Mouse (Mus musculus) forebrain, postnatal 0 days (tissue): ENCODE data around the gene Gm9268. TPM values are rescaled to one million over a fixed set of nuclear protein-coding genes. Genes with fewer than 3 reads are reported as not detected.
"Not testable (repeated sequence)": the region's sequence is repeated elsewhere in the genome, so short reads cannot be mapped to it uniquely, and the experiment has no call there.

Experiments
- ATAC-seq: fragments of 200-750 bp; cut with Nextera tagmentation; 2 replicates; pipeline ENCODE4 v1.8.0; 2017; ENCODE audit warnings: mild to moderate bottlenecking, moderate library complexity
- DNase-seq: peaks from one replicate; pipeline ENCODE4 v3.0.0-alpha.2; 2015
- H3K27ac ChIP-seq: fragments of 300-500 bp; sonication (generic); 2 replicates; pipeline ENCODE4 v1.5.1; 2014; ENCODE audit warnings: low read depth, mild to moderate bottlenecking, antibody characterized with exemption, low read length, moderate library complexity, mixed read lengths
- H3K27me3 ChIP-seq: fragments of 300-500 bp; sonication (generic); 2 replicates; pipeline ENCODE4 v1.6.1; 2014; ENCODE audit warnings: mild to moderate bottlenecking, low read length, mixed read lengths; ENCODE audit not compliant: insufficient read depth
- H3K36me3 ChIP-seq: fragments of 300-500 bp; sonication (generic); 2 replicates; pipeline ENCODE4 v1.6.1; 2014; ENCODE audit warnings: mild to moderate bottlenecking, moderate library complexity; ENCODE audit not compliant: insufficient read depth
- H3K4me1 ChIP-seq: fragments of 300-500 bp; sonication (generic); 2 replicates; pipeline ENCODE4 v1.6.1; 2014; ENCODE audit warnings: antibody characterized with exemption; ENCODE audit not compliant: insufficient read depth
- H3K4me2 ChIP-seq: fragments of 300-500 bp; sonication (generic); 2 replicates; pipeline ENCODE4 v1.6.1; 2014; ENCODE audit warnings: low read depth, mild to moderate bottlenecking, moderate library complexity
- H3K4me3 ChIP-seq: fragments of 300-500 bp; sonication (generic); 2 replicates; pipeline ENCODE4 v1.5.1; 2014; ENCODE audit warnings: low read depth, low read length, mixed read lengths
- H3K9ac ChIP-seq: fragments of 300-500 bp; sonication (generic); 2 replicates; pipeline ENCODE4 v1.6.1; 2014; ENCODE audit warnings: mild to moderate bottlenecking
- H3K9me3 ChIP-seq: fragments of 300-500 bp; sonication (generic); 2 replicates; pipeline ENCODE4 v1.6.1; 2016; ENCODE audit warnings: low read length
- CTCF ChIP-seq: sonication (generic); IDR thresholded peaks from 2 replicates; pipeline ENCODE4 v1.5.1; 2016; ENCODE audit warnings: antibody characterized with exemption, control low read depth, low read depth
- WGBS: fragments of 180-500 bp; shearing (Covaris S2); extraction: QIAGEN DNeasy Blood & Tissue Kit; methylation state at CpG from one replicate; pipeline ENCODE4 v1.1.7; 2014; 5-methylcytosine and 5-hydroxymethylcytosine counted together
- polyA plus RNA-seq: library from polyadenylated mRNA; unstranded; fragments of >200 nt; fragmentation: Nextera tagmentation; extraction: Ambion mirVana; gene quantifications from 2 replicates; pipeline ENCODE4 v1.2.1, GENCODE M21; 2015
- total RNA-seq: library from RNA; depleted of rRNA; stranded (reverse); fragments of >200 nt; gene quantifications from 2 replicates; pipeline ENCODE4 v1.2.3, GENCODE M21; 2014; rRNA removed

The Gm9268 gene
- total RNA-seq (not detected in 2 replicates), polyA plus RNA-seq (not detected in 2 replicates)

DNA sequence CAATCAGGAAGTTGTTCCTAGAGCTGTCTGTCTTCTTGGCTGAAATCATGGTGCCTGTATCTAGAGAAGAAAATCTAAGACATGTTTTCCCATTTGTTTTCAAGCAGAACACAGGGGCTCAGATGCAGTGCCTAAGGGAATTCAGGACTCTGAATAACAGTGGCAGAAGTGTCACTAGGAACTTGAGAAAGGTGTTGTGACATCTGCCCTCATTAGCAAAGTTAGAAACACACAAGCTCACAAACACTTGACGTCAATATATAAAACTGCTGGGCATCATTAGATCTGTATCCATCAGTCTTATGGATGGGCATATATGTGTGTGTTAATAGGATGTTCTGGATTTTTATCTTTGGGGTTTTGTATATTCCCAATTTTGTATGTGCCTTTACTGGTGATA lies at the start of gene Gm9268:
Gene Gm9268, plus strand, starts transcription at position 301 of the 400 bp plus-strand sequence.
- WGBS: no CpG with 5 or more reads among the region's 1 CpGs
- not testable (repeated sequence) for H3K4me2 ChIP-seq

DNA sequence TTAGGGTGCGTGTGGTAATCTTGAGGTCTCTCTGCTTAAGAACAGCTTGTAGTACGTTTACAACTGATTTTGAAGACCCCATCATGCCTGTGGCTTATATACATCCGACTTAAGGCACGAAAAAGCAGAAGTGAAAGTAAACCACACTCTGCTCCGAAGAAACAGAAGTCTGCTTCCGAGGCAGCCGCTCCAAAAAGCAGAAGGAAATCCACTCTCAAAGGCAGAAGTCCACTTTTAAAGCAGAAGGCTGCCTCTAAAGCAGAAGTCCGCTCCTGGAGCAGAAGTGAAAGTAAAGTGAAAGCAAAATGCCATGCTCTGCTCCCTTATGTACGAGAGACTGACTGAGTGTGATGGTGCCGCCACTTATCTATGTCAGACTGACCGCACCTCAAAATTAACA lies 38.5 kb upstream of the Gm9268 start:
- Histone ChIP-seq H3K9me3 (peaks cover 8% of the 10 kb centered on the region; the same call in 1 of the 2 replicates), H3K9ac (no peak overlapping the region), H3K27ac (no peak overlapping the region), H3K36me3 (no peaks in the 10 kb centered on the region), H3K4me2 (no peak overlapping the region), H3K27me3 (no peaks in the 10 kb centered on the region), H3K4me3 (no peak overlapping the region), H3K4me1 (no peaks in the 10 kb centered on the region)
- ATAC-seq (no peak), DNase-seq (no peak)
- WGBS: 84% methylated on average over 11 of the region's 11 CpGs
- TF ChIP-seq CTCF: no peak

More for the DNA sequence above, at the start of gene Gm9268:
- DNase-seq, H3K9ac ChIP-seq, H3K36me3 ChIP-seq, H3K9me3 ChIP-seq, H3K27ac ChIP-seq, ATAC-seq, H3K27me3 ChIP-seq, H3K4me1 ChIP-seq, H3K4me3 ChIP-seq: not testable (repeated sequence)

DNA sequence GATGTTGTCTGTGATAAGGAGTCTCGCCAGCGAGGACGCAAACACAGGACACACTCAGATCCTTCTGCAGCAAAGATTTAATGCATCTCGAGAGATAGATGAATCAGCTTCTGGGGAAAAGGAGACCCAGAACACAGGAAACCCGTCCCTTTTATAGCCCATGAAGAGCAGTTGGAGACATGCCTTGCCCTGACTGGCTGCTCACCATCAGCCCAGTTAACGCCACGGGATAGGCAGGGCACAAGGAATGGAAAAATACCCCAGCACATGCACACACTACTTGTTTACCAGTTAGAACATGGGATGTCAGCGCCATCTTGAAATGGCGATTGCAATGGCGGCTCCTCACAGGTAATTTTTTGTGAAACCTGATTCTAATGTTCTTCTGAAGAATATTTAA lies 37.8 kb upstream of the Gm9268 start:
- no peak for DNase-seq
- no peak for ATAC-seq
- no peak overlapping the region for H3K4me3 ChIP-seq
- H3K36me3 ChIP-seq: no peaks in the 10 kb centered on the region
- no peak for TF ChIP-seq CTCF
- 89% methylated on average over 10 of the region's 10 CpGs for WGBS
- H3K4me1 ChIP-seq: no peaks in the 10 kb centered on the region
- H3K9ac ChIP-seq: no peak overlapping the region
- H3K4me2 ChIP-seq: no peak overlapping the region
- no peak overlapping the region for H3K27ac ChIP-seq
- peaks cover 10% of the 10 kb centered on the region; the same call in 1 of the 2 replicates for H3K9me3 ChIP-seq
- H3K27me3 ChIP-seq: no peaks in the 10 kb centered on the region

DNA sequence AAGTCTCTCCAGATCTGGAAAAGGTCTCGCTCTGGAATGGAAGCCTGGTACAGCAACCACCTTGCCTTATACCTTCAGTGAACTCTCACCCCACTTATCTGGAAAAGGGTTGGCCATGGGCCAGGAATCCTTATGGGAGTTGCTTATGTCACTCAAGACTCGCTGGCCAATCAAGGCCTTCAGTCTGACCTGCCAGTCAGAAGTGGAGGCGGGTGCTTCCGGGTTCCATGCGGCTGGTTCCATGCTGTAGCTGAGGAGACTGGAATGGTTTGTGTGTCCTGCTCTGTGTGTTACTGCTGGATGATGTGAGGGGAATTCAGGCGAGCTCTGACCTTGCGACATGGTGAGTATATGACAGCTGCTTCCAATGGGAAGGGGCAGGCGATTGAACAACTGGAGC lies 59.3 kb downstream of the Gm9268 start:
- no peak overlapping the region for H3K4me3 ChIP-seq
- H3K27ac ChIP-seq: no peak overlapping the region
- no peak overlapping the region for H3K9ac ChIP-seq
- WGBS: 86% methylated on average over 8 of the region's 8 CpGs
- H3K4me1 ChIP-seq: no peaks in the 10 kb centered on the region
- H3K9me3 ChIP-seq: 0 out of 2 replicates have a peak, but pooled peaks cover 4% of the 10 kb centered on the region
- no peak for TF ChIP-seq CTCF
- ATAC-seq: no peak
- DNase-seq: no peak
- H3K4me2 ChIP-seq: no peak overlapping the region
- H3K27me3 ChIP-seq: no peaks in the 10 kb centered on the region
- no peaks in the 10 kb centered on the region for H3K36me3 ChIP-seq

Other genes starting within 250 kb of the Gm9268 start
- not detected in 2 replicates for gene Vmn2r62, start 225.2 kb upstream of the Gm9268 start, total RNA-seq
- not detected in 2 replicates for gene Vmn2r62, start 225.2 kb upstream of the Gm9268 start, polyA plus RNA-seq
- not detected in 2 replicates for gene Gm2381, start 151.5 kb upstream of the Gm9268 start, total RNA-seq
- gene Gm2381, start 151.5 kb upstream of the Gm9268 start, polyA plus RNA-seq: not detected in 2 replicates
- not detected in 2 replicates for gene Vmn2r63, start 84.9 kb upstream of the Gm9268 start, total RNA-seq
- gene Vmn2r63, start 84.9 kb upstream of the Gm9268 start, polyA plus RNA-seq: not detected in 2 replicates
- gene Zfp936, start 95.5 kb downstream of the Gm9268 start, total RNA-seq: not detected in 2 replicates
- not detected in 2 replicates for gene Zfp936, start 95.5 kb downstream of the Gm9268 start, polyA plus RNA-seq